Mouse (Mus musculus): ENCODE results near the gene Kif13a. TPM values are rescaled to one million over a fixed set of nuclear protein-coding genes. Genes with fewer than 3 reads are reported as not detected.
A peak's percentile ranks its signal among the peaks of the same experiment; 100 is the strongest.

Gene Kif13a
- 7.2 and 7.6 TPM in 2 replicates for polyA plus RNA-seq (2015; fragmentation: Nextera tagmentation; extraction: Ambion mirVana)

- H3K27ac ChIP-seq (ENCODE audit: low read length): peak within 1 kb of the TSS; percentile 95
- H3K9me3 ChIP-seq (replicated peaks; ENCODE audit: control insufficient read depth, low read length, poor library complexity, severe bottlenecking): no peaks in the 10 kb centered on the region
- H3K4me2 ChIP-seq (ENCODE audit: low read length): peak within 1 kb of the TSS; percentile 73
- H3K36me3 ChIP-seq (ENCODE audit: control insufficient read depth, insufficient read depth, low read length): no peaks in the 10 kb centered on the region
- H3K27me3 ChIP-seq (ENCODE audit: control insufficient read depth, insufficient read depth, low read depth, low read length): no peaks in the 10 kb centered on the region
- ATAC-seq: peak; percentile 86
- under 1% methylated on average over 76 of the region's 96 CpGs for WGBS
- H3K4me1 ChIP-seq (ENCODE audit: control insufficient read depth, insufficient read depth, low read length): peaks cover 15% of the 10 kb centered on the region
- H3K4me3 ChIP-seq (ENCODE audit: low read depth, low read length): peak within 1 kb of the TSS; percentile 81
- peak within 1 kb of the TSS; percentile 96 for H3K9ac ChIP-seq (ENCODE audit: low read depth, low read length)
Measured at GRCm38 (mm10) chr13:46929719-46930658, at the start of gene Kif13a. TSS of gene Kif13a (minus strand) at chr13:46929867.

GRCm38 (mm10) chr13:46976532-46976931 lies 46.9 kb upstream of the Kif13a start:
- Histone ChIP-seq H3K9me3 (replicated peaks; ENCODE audit: control insufficient read depth, low read length, poor library complexity, severe bottlenecking) (no peaks in the 10 kb centered on the region), H3K27ac (ENCODE audit: low read length) (no peak overlapping the region), H3K4me1 (ENCODE audit: control insufficient read depth, insufficient read depth, low read length) (peaks cover 7% of the 10 kb centered on the region), H3K9ac (ENCODE audit: low read depth, low read length) (no peak overlapping the region), H3K4me2 (ENCODE audit: low read length) (no peak overlapping the region), H3K36me3 (ENCODE audit: control insufficient read depth, insufficient read depth, low read length) (no peaks in the 10 kb centered on the region), H3K27me3 (ENCODE audit: control insufficient read depth, insufficient read depth, low read depth, low read length) (no peaks in the 10 kb centered on the region), H3K4me3 (ENCODE audit: low read depth, low read length) (no peak overlapping the region)
- ATAC-seq: no peak
- WGBS: 93% methylated on average over 7 of the region's 7 CpGs

GRCm38 (mm10) chr13:46975930-46976329 lies 46.3 kb upstream of the Kif13a start:
- no peaks in the 10 kb centered on the region for H3K36me3 ChIP-seq (ENCODE audit: control insufficient read depth, insufficient read depth, low read length)
- 42% methylated on average over 4 of the region's 4 CpGs for WGBS
- H3K4me3 ChIP-seq (ENCODE audit: low read depth, low read length): no peak overlapping the region
- peaks cover 7% of the 10 kb centered on the region for H3K4me1 ChIP-seq (ENCODE audit: control insufficient read depth, insufficient read depth, low read length)
- peak overlapping the region; percentile 75; the same call in 1 of the 2 replicates for H3K4me2 ChIP-seq (ENCODE audit: low read length)
- H3K9ac ChIP-seq (ENCODE audit: low read depth, low read length): no peak overlapping the region
- H3K27me3 ChIP-seq (ENCODE audit: control insufficient read depth, insufficient read depth, low read depth, low read length): no peaks in the 10 kb centered on the region
- no peaks in the 10 kb centered on the region for H3K9me3 ChIP-seq (replicated peaks; ENCODE audit: control insufficient read depth, low read length, poor library complexity, severe bottlenecking)
- no peak for ATAC-seq
- H3K27ac ChIP-seq (ENCODE audit: low read length): no peak overlapping the region

- Histone ChIP-seq H3K27ac (ENCODE audit: low read length) (peak overlapping the region; percentile 61), H3K4me3 (ENCODE audit: low read depth, low read length) (peak overlapping the region; percentile 41), H3K9me3 (replicated peaks; ENCODE audit: control insufficient read depth, low read length, poor library complexity, severe bottlenecking) (no peaks in the 10 kb centered on the region), H3K4me2 (ENCODE audit: low read length) (peak overlapping the region; percentile 75), H3K36me3 (ENCODE audit: control insufficient read depth, insufficient read depth, low read length) (no peaks in the 10 kb centered on the region), H3K27me3 (ENCODE audit: control insufficient read depth, insufficient read depth, low read depth, low read length) (no peaks in the 10 kb centered on the region), H3K9ac (ENCODE audit: low read depth, low read length) (peak overlapping the region; percentile 62), H3K4me1 (ENCODE audit: control insufficient read depth, insufficient read depth, low read length) (peaks cover 7% of the 10 kb centered on the region)
- 15% methylated on average over 13 of the region's 14 CpGs for WGBS
- ATAC-seq: peak; percentile 96
Measured at GRCm38 (mm10) chr13:46975031-46975551, 45.4 kb upstream of the Kif13a start.

- Histone ChIP-seq H3K36me3 (ENCODE audit: control insufficient read depth, insufficient read depth, low read length) (no peaks in the 10 kb centered on the region), H3K4me1 (ENCODE audit: control insufficient read depth, insufficient read depth, low read length) (peaks cover 2% of the 10 kb centered on the region; the same call in 1 of the 2 replicates), H3K4me2 (ENCODE audit: low read length) (no peak overlapping the region), H3K9me3 (replicated peaks; ENCODE audit: control insufficient read depth, low read length, poor library complexity, severe bottlenecking) (no peaks in the 10 kb centered on the region), H3K4me3 (ENCODE audit: low read depth, low read length) (no peak overlapping the region), H3K27ac (ENCODE audit: low read length) (no peak overlapping the region), H3K27me3 (ENCODE audit: control insufficient read depth, insufficient read depth, low read depth, low read length) (no peaks in the 10 kb centered on the region), H3K9ac (ENCODE audit: low read depth, low read length) (no peak overlapping the region)
- ATAC-seq: no peak
- 84% methylated on average over 10 of the region's 10 CpGs for WGBS
Measured at GRCm38 (mm10) chr13:46970286-46970945, 40.7 kb upstream of the Kif13a start.

- Histone ChIP-seq H3K4me3 (ENCODE audit: low read depth, low read length) (no peak overlapping the region), H3K4me2 (ENCODE audit: low read length) (no peak overlapping the region), H3K27me3 (ENCODE audit: control insufficient read depth, insufficient read depth, low read depth, low read length) (no peaks in the 10 kb centered on the region), H3K4me1 (ENCODE audit: control insufficient read depth, insufficient read depth, low read length) (no peaks in the 10 kb centered on the region), H3K9ac (ENCODE audit: low read depth, low read length) (no peak overlapping the region), H3K36me3 (ENCODE audit: control insufficient read depth, insufficient read depth, low read length) (no peaks in the 10 kb centered on the region), H3K27ac (ENCODE audit: low read length) (no peak overlapping the region), H3K9me3 (replicated peaks; ENCODE audit: control insufficient read depth, low read length, poor library complexity, severe bottlenecking) (no peaks in the 10 kb centered on the region)
- no peak for ATAC-seq
- 93% methylated on average over 2 of the region's 2 CpGs for WGBS
Measured at GRCm38 (mm10) chr13:46968626-46969025, 39.0 kb upstream of the Kif13a start.

GRCm38 (mm10) chr13:46967308-46967707 lies 37.6 kb upstream of the Kif13a start:
- H3K27me3 ChIP-seq (ENCODE audit: control insufficient read depth, insufficient read depth, low read depth, low read length): no peaks in the 10 kb centered on the region
- no peaks in the 10 kb centered on the region for H3K4me1 ChIP-seq (ENCODE audit: control insufficient read depth, insufficient read depth, low read length)
- no peak overlapping the region for H3K4me3 ChIP-seq (ENCODE audit: low read depth, low read length)
- no peak overlapping the region for H3K27ac ChIP-seq (ENCODE audit: low read length)
- 66% methylated on average over 4 of the region's 4 CpGs for WGBS
- no peak overlapping the region for H3K9ac ChIP-seq (ENCODE audit: low read depth, low read length)
- no peaks in the 10 kb centered on the region for H3K9me3 ChIP-seq (replicated peaks; ENCODE audit: control insufficient read depth, low read length, poor library complexity, severe bottlenecking)
- no peaks in the 10 kb centered on the region for H3K36me3 ChIP-seq (ENCODE audit: control insufficient read depth, insufficient read depth, low read length)
- H3K4me2 ChIP-seq (ENCODE audit: low read length): no peak overlapping the region
- ATAC-seq: no peak

- H3K9me3 ChIP-seq (replicated peaks; ENCODE audit: control insufficient read depth, low read length, poor library complexity, severe bottlenecking): no peaks in the 10 kb centered on the region
- no peak overlapping the region for H3K4me3 ChIP-seq (ENCODE audit: low read depth, low read length)
- H3K9ac ChIP-seq (ENCODE audit: low read depth, low read length): no peak overlapping the region
- peaks cover 6% of the 10 kb centered on the region for H3K4me1 ChIP-seq (ENCODE audit: control insufficient read depth, insufficient read depth, low read length)
- H3K27ac ChIP-seq (ENCODE audit: low read length): peak overlapping the region; percentile 22; the same call in 1 of the 2 replicates
- no peaks in the 10 kb centered on the region for H3K36me3 ChIP-seq (ENCODE audit: control insufficient read depth, insufficient read depth, low read length)
- H3K4me2 ChIP-seq (ENCODE audit: low read length): no peak overlapping the region; the same call in 1 of the 2 replicates
- 57% methylated on average over 7 of the region's 7 CpGs for WGBS
- H3K27me3 ChIP-seq (ENCODE audit: control insufficient read depth, insufficient read depth, low read depth, low read length): no peaks in the 10 kb centered on the region
- no peak for ATAC-seq
Measured at GRCm38 (mm10) chr13:46960878-46961474, 31.3 kb upstream of the Kif13a start.
